Mouse (Mus musculus) limb, embryonic 11.5 days (tissue): ENCODE data around the gene Cadps2. TPM values are rescaled to one million over a fixed set of nuclear protein-coding genes. Genes with fewer than 3 reads are reported as not detected.

Experiments
- ATAC-seq: fragments of 200-750 bp; cut with Nextera tagmentation; 2 replicates; pipeline ENCODE4 v1.8.0; 2017; ENCODE audit warnings: low read depth; ENCODE audit not compliant: insufficient number of reproducible peaks, low FRiP score, low TSS enrichment
- DNase-seq: peaks from one replicate; pipeline ENCODE4 v3.0.0-alpha.2; 2015; ENCODE audit warnings: low spot score
- H3K27ac ChIP-seq: fragments of 300-500 bp; sonication (generic); replicated peaks from 2 replicates; pipeline ENCODE4 v1.5.1; 2014; ENCODE audit warnings: low read depth, mild to moderate bottlenecking, low read length
- H3K27me3 ChIP-seq: fragments of 300-500 bp; sonication (generic); 2 replicates; pipeline ENCODE4 v1.6.1; 2014; ENCODE audit warnings: mild to moderate bottlenecking, low read length, mixed read lengths; ENCODE audit not compliant: control insufficient read depth, insufficient read depth
- H3K36me3 ChIP-seq: fragments of 300-500 bp; sonication (generic); 2 replicates; pipeline ENCODE4 v1.6.1; 2014; ENCODE audit warnings: mild to moderate bottlenecking, low read length, moderate library complexity, mixed read lengths; ENCODE audit not compliant: control insufficient read depth, insufficient read depth
- H3K4me1 ChIP-seq: fragments of 300-500 bp; sonication (generic); 2 replicates; pipeline ENCODE4 v1.6.1; 2014; ENCODE audit warnings: low read length, mixed read lengths; ENCODE audit not compliant: control insufficient read depth, insufficient read depth
- H3K4me2 ChIP-seq: fragments of 300-500 bp; sonication (generic); 2 replicates; pipeline ENCODE4 v1.6.1; 2014; ENCODE audit warnings: low read depth, mild to moderate bottlenecking, moderate library complexity; ENCODE audit not compliant: severe bottlenecking
- H3K4me3 ChIP-seq: fragments of 300-500 bp; sonication (generic); 2 replicates; pipeline ENCODE4 v1.5.1; 2014; ENCODE audit warnings: low read depth, low read length
- H3K9ac ChIP-seq: fragments of 300-500 bp; sonication (generic); 2 replicates; pipeline ENCODE4 v1.6.1; 2014; ENCODE audit warnings: mild to moderate bottlenecking, low read length
- H3K9me3 ChIP-seq: fragments of 300-500 bp; sonication (generic); 2 replicates; pipeline ENCODE4 v1.6.1; 2016; ENCODE audit warnings: low read length; ENCODE audit not compliant: control insufficient read depth
- WGBS: fragments of 180-500 bp; shearing (Covaris S2); extraction: QIAGEN DNeasy Blood & Tissue Kit; methylation state at CpG from one replicate; pipeline ENCODE4 v1.1.7; 2014; 5-methylcytosine and 5-hydroxymethylcytosine counted together
- polyA plus RNA-seq: library from polyadenylated mRNA; unstranded; fragments of >200 nt; fragmentation: Nextera tagmentation; extraction: Ambion mirVana; gene quantifications from 2 replicates; pipeline ENCODE4 v1.2.1, GENCODE M21; 2014

Gene Cadps2
- 3.3 and 3.4 TPM in 2 replicates for polyA plus RNA-seq

GRCm38 (mm10) chr6:23839009-23839811, at the start of gene Cadps2:
TSS of gene Cadps2 (minus strand) at chr6:23839421.
- Histone ChIP-seq H3K27me3 (peaks cover 15% of the 10 kb centered on the region; the same call in 1 of the 2 replicates), H3K27ac (no peak within 1 kb of the TSS), H3K4me1 (no peaks in the 10 kb centered on the region), H3K9me3 (no peaks in the 10 kb centered on the region), H3K4me2 (peak within 1 kb of the TSS; percentile 88), H3K9ac (peak within 1 kb of the TSS; percentile 58), H3K36me3 (no peaks in the 10 kb centered on the region), H3K4me3 (peak within 1 kb of the TSS; percentile 61)
- WGBS: under 1% methylated on average over 85 of the region's 114 CpGs
- ATAC-seq (peak; percentile 75), DNase-seq (peak; percentile 63)

GRCm38 (mm10) chr6:23886418-23886817, 47.2 kb upstream of the Cadps2 start:
- no peaks in the 10 kb centered on the region for H3K9me3 ChIP-seq
- ATAC-seq (no peak; the same call in 1 of the 2 replicates), DNase-seq (peak; percentile 57)
- H3K4me1 ChIP-seq: no peaks in the 10 kb centered on the region
- no peak overlapping the region for H3K27ac ChIP-seq
- H3K27me3 ChIP-seq: no peaks in the 10 kb centered on the region
- H3K4me2 ChIP-seq: no peak overlapping the region
- H3K9ac ChIP-seq: no peak overlapping the region
- H3K4me3 ChIP-seq: no peak overlapping the region
- no peaks in the 10 kb centered on the region for H3K36me3 ChIP-seq
- WGBS: 11% methylated on average over 6 of the region's 6 CpGs

- no peaks in the 10 kb centered on the region for H3K9me3 ChIP-seq
- DNase-seq (no peak), ATAC-seq (no peak)
- 77% methylated on average over 4 of the region's 4 CpGs for WGBS
- no peaks in the 10 kb centered on the region for H3K4me1 ChIP-seq
- no peak overlapping the region for H3K9ac ChIP-seq
- no peaks in the 10 kb centered on the region for H3K27me3 ChIP-seq
- H3K4me2 ChIP-seq: no peak overlapping the region
- H3K4me3 ChIP-seq: no peak overlapping the region
- no peak overlapping the region for H3K27ac ChIP-seq
- no peaks in the 10 kb centered on the region for H3K36me3 ChIP-seq
Measured at GRCm38 (mm10) chr6:23876765-23877408, 37.7 kb upstream of the Cadps2 start.

GRCm38 (mm10) chr6:23876363-23876762, 37.1 kb upstream of the Cadps2 start:
- WGBS: 86% methylated on average over 4 of the region's 4 CpGs
- no peak overlapping the region for H3K9ac ChIP-seq

GRCm38 (mm10) chr6:23873812-23874211, 34.6 kb upstream of the Cadps2 start:
- no peak overlapping the region for H3K4me2 ChIP-seq
- DNase-seq: no peak
- no peak overlapping the region for H3K4me3 ChIP-seq
- ATAC-seq: no peak
- no peaks in the 10 kb centered on the region for H3K4me1 ChIP-seq
- H3K9ac ChIP-seq: no peak overlapping the region
- no peaks in the 10 kb centered on the region for H3K9me3 ChIP-seq
- no peak overlapping the region for H3K27ac ChIP-seq
- WGBS: 83% methylated on average over 4 of the region's 4 CpGs
- H3K36me3 ChIP-seq: no peaks in the 10 kb centered on the region
- H3K27me3 ChIP-seq: no peaks in the 10 kb centered on the region

More at GRCm38 (mm10) chr6:23876363-23876762, 37.1 kb upstream of the Cadps2 start:
- Histone ChIP-seq H3K4me2 (no peak overlapping the region), H3K27me3 (no peaks in the 10 kb centered on the region), H3K9me3 (no peaks in the 10 kb centered on the region), H3K36me3 (no peaks in the 10 kb centered on the region), H3K4me3 (no peak overlapping the region), H3K4me1 (no peaks in the 10 kb centered on the region), H3K27ac (no peak overlapping the region)
- no peak for DNase-seq
- ATAC-seq: no peak

GRCm38 (mm10) chr6:23873231-23873630, 34.0 kb upstream of the Cadps2 start:
- Histone ChIP-seq H3K4me1 (no peaks in the 10 kb centered on the region), H3K9ac (no peak overlapping the region), H3K4me2 (no peak overlapping the region), H3K27ac (no peak overlapping the region), H3K36me3 (no peaks in the 10 kb centered on the region), H3K9me3 (no peaks in the 10 kb centered on the region), H3K27me3 (no peaks in the 10 kb centered on the region), H3K4me3 (no peak overlapping the region)
- WGBS: 81% methylated on average over 3 of the region's 3 CpGs
- no peak for DNase-seq
- ATAC-seq: no peak

- ATAC-seq (no peak), DNase-seq (no peak)
- Histone ChIP-seq H3K27me3 (no peaks in the 10 kb centered on the region), H3K4me1 (no peaks in the 10 kb centered on the region), H3K9ac (no peak overlapping the region), H3K4me2 (no peak overlapping the region), H3K36me3 (no peaks in the 10 kb centered on the region), H3K27ac (no peak overlapping the region), H3K4me3 (no peak overlapping the region), H3K9me3 (no peaks in the 10 kb centered on the region)
Measured at GRCm38 (mm10) chr6:23869971-23870370, 30.8 kb upstream of the Cadps2 start.

- H3K27me3 ChIP-seq: no peaks in the 10 kb centered on the region
- no peak overlapping the region for H3K4me2 ChIP-seq
- DNase-seq: no peak
- ATAC-seq: no peak
- H3K36me3 ChIP-seq: no peaks in the 10 kb centered on the region
- H3K9me3 ChIP-seq: no peaks in the 10 kb centered on the region
- no peak overlapping the region for H3K9ac ChIP-seq
- H3K4me3 ChIP-seq: no peak overlapping the region
- 95% methylated on average over 7 of the region's 7 CpGs for WGBS
- no peak overlapping the region for H3K27ac ChIP-seq
- H3K4me1 ChIP-seq: no peaks in the 10 kb centered on the region
Measured at GRCm38 (mm10) chr6:23866298-23866697, 27.1 kb upstream of the Cadps2 start.
